Mouse (Mus musculus) embryo, embryonic 9.5 days (tissue): ENCODE data around the gene Nrip2.

Experiments
- DNase-seq: peaks from one replicate; pipeline ENCODE4 v3.0.0-alpha.2; 2017; ENCODE audit errors: extremely low spot score

The Nrip2 gene

GRCm38 (mm10) chr6:128437288-128437687 is 38.2 kb downstream of the Nrip2 start:
- no peak for DNase-seq

GRCm38 (mm10) chr6:128437731-128438316 is 38.7 kb downstream of the Nrip2 start:
- peak; percentile 79 for DNase-seq

GRCm38 (mm10) chr6:128438317-128438870 is 39.3 kb downstream of the Nrip2 start, which contains the start of gene Fkbp4:
Gene Fkbp4, minus strand, starts transcription at chr6:128438677.
- DNase-seq, result peak; percentile 93

- no peak for DNase-seq
Observed at GRCm38 (mm10) chr6:128438871-128439341, 39.8 kb downstream of the Nrip2 start.

- no peak for DNase-seq
Observed at GRCm38 (mm10) chr6:128440238-128440637, 41.1 kb downstream of the Nrip2 start.

GRCm38 (mm10) chr6:128445761-128446535 is 46.9 kb downstream of the Nrip2 start:
- peak; percentile 66 for DNase-seq

- DNase-seq, result no peak
Observed at GRCm38 (mm10) chr6:128447063-128447462, 48.0 kb downstream of the Nrip2 start.

- no peak for DNase-seq
Observed at GRCm38 (mm10) chr6:128455835-128456605, 56.9 kb downstream of the Nrip2 start.

- DNase-seq, result no peak
Observed at GRCm38 (mm10) chr6:128457186-128457585, 58.1 kb downstream of the Nrip2 start.

- DNase-seq, result no peak
Observed at GRCm38 (mm10) chr6:128460321-128460720, 61.2 kb downstream of the Nrip2 start.

GRCm38 (mm10) chr6:128460729-128461503 is 61.8 kb downstream of the Nrip2 start:
- DNase-seq, result no peak

GRCm38 (mm10) chr6:128461606-128462005 is 62.5 kb downstream of the Nrip2 start:
- no peak for DNase-seq

GRCm38 (mm10) chr6:128464996-128465395 is 65.9 kb downstream of the Nrip2 start:
- no peak for DNase-seq
